Mouse (Mus musculus) G1E (cell line): ENCODE results near the gene Rpa2. TPM values are rescaled to one million over a fixed set of nuclear protein-coding genes. Genes with fewer than 3 reads are reported as not detected.
"Not testable (repeated sequence)": the region's sequence is repeated elsewhere in the genome, so short reads cannot be mapped to it uniquely, and the experiment has no call there.

ENCODE experiments used
- ATAC-seq: 2 replicates; pipeline ENCODE4 v1.8.0; 2016; ENCODE audit warnings: mild to moderate bottlenecking; ENCODE audit not compliant: insufficient number of reproducible peaks, poor library complexity, low FRiP score, severe bottlenecking; ENCODE audit errors: extremely low read depth
- DNase-seq: peaks from one replicate; pipeline ENCODE4 v3.0.0; 2012; ENCODE audit warnings: low spot score
- H3K27me3 ChIP-seq: 2 replicates; pipeline ENCODE4 v1.6.1; 2012; ENCODE audit warnings: mild to moderate bottlenecking, low read length, inconsistent platforms; ENCODE audit not compliant: insufficient read depth
- H3K36me3 ChIP-seq: replicated peaks from 2 replicates; pipeline ENCODE3; 2012; ENCODE audit warnings: mild to moderate bottlenecking, inconsistent platforms
- H3K4me1 ChIP-seq: 2 replicates; pipeline ENCODE4 v1.6.1; 2012; ENCODE audit warnings: low read depth, low read length, inconsistent platforms, mixed read lengths; ENCODE audit not compliant: insufficient read depth
- H3K4me3 ChIP-seq: 2 replicates; pipeline ENCODE4 v1.5.1; 2012; ENCODE audit warnings: low read depth, mild to moderate bottlenecking, inconsistent platforms, low read length, moderate library complexity, mixed read lengths
- H3K9me3 ChIP-seq: replicated peaks from 2 replicates; pipeline ENCODE4 v1.6.1; 2012; ENCODE audit warnings: inconsistent platforms
- CTCF ChIP-seq: IDR thresholded peaks from 2 replicates; pipeline ENCODE4 v1.5.1; 2012; ENCODE audit warnings: low read depth, low read length, inconsistent platforms, mixed read lengths
- GATA1 ChIP-seq: IDR thresholded peaks from 2 replicates; pipeline ENCODE4 v1.6.1; 2012; ENCODE audit warnings: borderline replicate concordance, low read length, inconsistent platforms, mixed read lengths
- GATA2 ChIP-seq: IDR thresholded peaks from 2 replicates; pipeline ENCODE4 v1.6.1; 2012; ENCODE audit warnings: low read depth, low read length, inconsistent platforms, borderline replicate concordance
- POLR2AphosphoS5 ChIP-seq: IDR thresholded peaks from 2 replicates; pipeline ENCODE4 v1.6.1; 2012; ENCODE audit warnings: low read depth, low read length, inconsistent platforms; ENCODE audit not compliant: insufficient replicate concordance
- TAL1 ChIP-seq: conservative IDR thresholded peaks from 2 replicates; pipeline ENCODE4 v1.6.1; 2012; ENCODE audit warnings: low read depth, low read length, inconsistent platforms, mixed read lengths
- polyA plus RNA-seq: library from polyadenylated mRNA; stranded (reverse); fragments of >175 nt; gene quantifications from 2 replicates; pipeline ENCODE4 v1.2.3, GENCODE M21; 2012
- total RNA-seq, 2 experiments: library from RNA; stranded (forward) in 1 of 2; stranded (reverse) in 1 of 2; fragments of 200-1000 nt in 1 of 2; fragments of >200 nt in 1 of 2; fragmentation: Nextera tagmentation in 1 of 2; gene quantifications; 2 replicates each; pipeline ENCODE4 v1.2.3; 2014 to 2017

The Rpa2 gene
- total and polyA plus RNA-seq, 3 experiments = 48.8 to 109 (median 83.1) TPM

DNA sequence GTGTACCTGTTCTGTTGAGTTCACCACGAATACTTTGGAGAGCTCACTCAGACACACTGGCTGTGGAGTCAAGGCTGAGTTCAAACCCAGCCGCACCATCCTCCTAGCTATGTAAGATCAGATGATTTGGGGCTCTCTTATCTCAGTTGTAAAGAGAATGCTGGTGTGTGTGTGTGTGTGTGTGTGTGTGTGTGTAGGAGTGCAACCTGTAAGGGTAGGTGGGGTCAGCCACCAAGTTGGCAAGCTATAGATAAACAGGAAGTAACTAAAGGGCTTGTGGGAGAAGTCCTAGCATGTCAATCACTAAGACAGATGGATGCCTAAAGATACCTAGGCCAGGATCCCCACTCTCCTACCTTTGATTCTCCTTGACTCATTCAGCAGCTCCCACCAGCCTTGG, 15.6 kb downstream of the Rpa2 start:
- ATAC-seq (no peak), DNase-seq (no peak)
- H3K4me3 ChIP-seq = no peak overlapping the region
- peaks cover 24% of the 10 kb centered on the region for H3K4me1 ChIP-seq
- no peak for TF ChIP-seq CTCF
- no peak for TF ChIP-seq POLR2AphosphoS5
- no peak for TF ChIP-seq TAL1
- no peak for TF ChIP-seq GATA1
- no peak for TF ChIP-seq GATA2
- peaks cover 22% of the 10 kb centered on the region for H3K36me3 ChIP-seq
- H3K9me3 ChIP-seq = no peaks in the 10 kb centered on the region
- H3K27me3 ChIP-seq = peaks cover 8% of the 10 kb centered on the region; the same call in 1 of the 2 replicates

DNA sequence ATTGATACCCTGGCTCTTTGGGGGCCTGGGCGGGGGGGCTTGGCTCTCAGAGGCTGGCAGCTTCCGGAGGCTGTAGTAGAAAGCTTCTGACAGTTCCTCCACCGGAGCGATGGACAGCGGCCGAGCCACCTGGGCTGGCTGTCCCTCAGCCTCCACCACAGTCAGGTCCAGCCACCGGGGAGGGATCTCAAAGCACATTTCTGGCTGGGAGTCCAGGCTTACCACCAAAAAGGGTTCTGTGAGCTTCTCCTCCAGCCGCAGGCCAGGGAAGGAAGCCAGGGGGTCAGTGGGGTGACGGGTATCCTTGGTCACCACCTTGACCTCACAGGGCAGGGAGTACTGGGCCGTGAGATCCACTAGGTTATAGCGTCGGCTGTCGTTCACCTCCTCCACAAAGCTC, 17.1 kb downstream of the Rpa2 start:
- Histone ChIP-seq H3K4me3 (no peak overlapping the region), H3K27me3 (peaks cover 16% of the 10 kb centered on the region; the same call in 1 of the 2 replicates), H3K4me1 (peaks cover 16% of the 10 kb centered on the region), H3K36me3 (peaks cover 8% of the 10 kb centered on the region), H3K9me3 (no peaks in the 10 kb centered on the region)
- ATAC-seq (no peak), DNase-seq (no peak)
- TF ChIP-seq GATA1 (no peak), CTCF (no peak), TAL1 (no peak), GATA2 (no peak), POLR2AphosphoS5 (no peak)

- ATAC-seq (no peak), DNase-seq (no peak)
- no peak overlapping the region for H3K4me3 ChIP-seq
- no peaks in the 10 kb centered on the region for H3K9me3 ChIP-seq
- H3K36me3 ChIP-seq = no peaks in the 10 kb centered on the region
- no peak for TF ChIP-seq GATA1
- no peak for TF ChIP-seq POLR2AphosphoS5
- TF ChIP-seq TAL1 = no peak
- TF ChIP-seq CTCF = no peak
- TF ChIP-seq GATA2 = no peak
- peaks cover 43% of the 10 kb centered on the region for H3K27me3 ChIP-seq
- peaks cover 2% of the 10 kb centered on the region; the same call in 1 of the 2 replicates for H3K4me1 ChIP-seq
Measured at GRCm38 (mm10) chr4:132789731-132790130, 21.6 kb downstream of the Rpa2 start.

- ATAC-seq, H3K36me3 ChIP-seq, DNase-seq, H3K4me3 ChIP-seq, H3K9me3 ChIP-seq: not testable (repeated sequence)
- peaks cover 24% of the 10 kb centered on the region for H3K4me1 ChIP-seq
- H3K27me3 ChIP-seq = peaks cover 64% of the 10 kb centered on the region
Measured at GRCm38 (mm10) chr4:132793322-132794004, 25.3 kb downstream of the Rpa2 start.

GRCm38 (mm10) chr4:132794028-132794427, 25.9 kb downstream of the Rpa2 start:
- H3K9me3 ChIP-seq = no peaks in the 10 kb centered on the region
- peaks cover 64% of the 10 kb centered on the region for H3K27me3 ChIP-seq
- DNase-seq (no peak), ATAC-seq (no peak)
- no peaks in the 10 kb centered on the region for H3K36me3 ChIP-seq
- H3K4me3 ChIP-seq = no peak overlapping the region
- peaks cover 24% of the 10 kb centered on the region for H3K4me1 ChIP-seq
- TF ChIP-seq GATA1 (no peak), GATA2 (no peak), CTCF (no peak), TAL1 (no peak), POLR2AphosphoS5 (no peak)

DNA sequence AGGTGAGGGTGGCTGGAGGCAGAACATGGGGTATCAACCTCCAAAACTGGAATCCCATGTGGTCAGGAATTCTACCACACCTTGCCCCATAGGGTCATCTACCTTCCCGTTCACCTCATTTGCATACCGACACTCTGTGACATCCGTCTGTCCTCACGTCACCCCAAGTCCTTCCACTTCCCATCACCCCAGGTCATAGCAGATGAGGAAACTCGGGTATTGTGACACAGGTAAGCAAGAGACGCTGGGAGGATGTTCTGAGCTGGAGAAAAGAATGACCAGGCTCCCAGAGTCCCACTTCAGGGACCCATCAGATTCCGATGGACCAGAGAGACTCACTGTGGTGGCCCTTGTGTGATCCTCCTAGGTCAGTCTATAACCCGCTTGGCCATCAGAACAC, 26.6 kb downstream of the Rpa2 start:
- Histone ChIP-seq H3K9me3 (no peaks in the 10 kb centered on the region), H3K4me3 (no peak overlapping the region), H3K27me3 (peaks cover 60% of the 10 kb centered on the region), H3K4me1 (peaks cover 24% of the 10 kb centered on the region), H3K36me3 (no peaks in the 10 kb centered on the region)
- no peak for DNase-seq
- ATAC-seq = no peak
- TF ChIP-seq TAL1 (no peak), GATA1 (no peak), GATA2 (no peak), POLR2AphosphoS5 (no peak), CTCF (no peak)

DNA sequence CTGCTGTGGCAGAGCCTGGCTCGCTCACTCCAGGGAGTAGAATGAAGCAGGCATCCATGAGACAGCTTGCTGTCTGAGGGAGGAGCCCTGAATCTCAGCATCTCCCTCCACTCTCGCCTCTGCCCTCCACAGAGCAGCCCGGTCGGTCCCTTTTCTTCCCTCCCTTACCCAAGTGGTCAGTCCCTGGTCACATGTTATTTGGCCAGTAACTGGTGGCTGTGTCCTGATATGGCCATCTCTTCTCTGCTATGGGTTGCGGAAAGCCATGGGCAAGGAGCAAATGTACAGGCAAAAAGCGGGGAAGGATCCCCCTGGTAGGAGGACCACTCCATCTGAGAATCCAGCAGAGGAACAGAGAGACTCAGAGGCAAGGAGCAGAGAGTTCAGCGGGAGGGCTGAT, 27.0 kb downstream of the Rpa2 start:
- no peak for DNase-seq
- TF ChIP-seq GATA1 = no peak
- no peak for TF ChIP-seq POLR2AphosphoS5
- TF ChIP-seq GATA2 = no peak
- no peak for TF ChIP-seq TAL1
- no peak for TF ChIP-seq CTCF
- ATAC-seq = no peak
- no peaks in the 10 kb centered on the region for H3K36me3 ChIP-seq
- no peak overlapping the region for H3K4me3 ChIP-seq
- peaks cover 60% of the 10 kb centered on the region for H3K27me3 ChIP-seq
- no peaks in the 10 kb centered on the region for H3K9me3 ChIP-seq
- H3K4me1 ChIP-seq = peaks cover 24% of the 10 kb centered on the region
